Mouse (Mus musculus): ENCODE measurements at regions not wholly inside any gene's neighbourhood (a gene's known extent, or its start where the extent isn't known, plus 50 kb on each side); places are given as distances from the start of the nearest gene placed in this dataset.

GRCm38 (mm10) chr8:116366706-116367105 is 138.1 kb upstream of the Dynlrb2 start:
- ATAC-seq (ENCODE audit: low FRiP score, low TSS enrichment) (no peak), DNase-seq (no peak)
- H3K9ac ChIP-seq (replicated peaks; ENCODE audit: low read length): no peak overlapping the region
- H3K4me3 ChIP-seq (replicated peaks; ENCODE audit: low read depth, low read length): no peak overlapping the region
- no peaks in the 10 kb centered on the region for H3K36me3 ChIP-seq (ENCODE audit: control insufficient read depth, insufficient read depth, low read length)
- H3K27me3 ChIP-seq (ENCODE audit: control insufficient read depth, insufficient read depth, low read length): no peaks in the 10 kb centered on the region
- 83% methylated on average over 3 of the region's 3 CpGs for WGBS
- peaks cover 4% of the 10 kb centered on the region; the same call in 1 of the 2 replicates for H3K4me1 ChIP-seq (ENCODE audit: control insufficient read depth, insufficient read depth, low read length)
- H3K4me2 ChIP-seq (ENCODE audit: low read length): no peak overlapping the region
- no peak overlapping the region for H3K27ac ChIP-seq (replicated peaks; ENCODE audit: low read depth, low read length)
- no peaks in the 10 kb centered on the region for H3K9me3 ChIP-seq (ENCODE audit: control insufficient read depth, low read length)

GRCm38 (mm10) chr8:116364751-116365150 is 140.0 kb upstream of the Dynlrb2 start:
- Histone ChIP-seq H3K9me3 (ENCODE audit: control insufficient read depth, low read length) (no peaks in the 10 kb centered on the region), H3K4me2 (ENCODE audit: low read length) (no peak overlapping the region), H3K27me3 (ENCODE audit: control insufficient read depth, insufficient read depth, low read length) (no peaks in the 10 kb centered on the region), H3K9ac (replicated peaks; ENCODE audit: low read length) (no peak overlapping the region), H3K4me3 (replicated peaks; ENCODE audit: low read depth, low read length) (no peak overlapping the region), H3K36me3 (ENCODE audit: control insufficient read depth, insufficient read depth, low read length) (no peaks in the 10 kb centered on the region), H3K4me1 (ENCODE audit: control insufficient read depth, insufficient read depth, low read length) (peaks cover 4% of the 10 kb centered on the region; the same call in 1 of the 2 replicates), H3K27ac (replicated peaks; ENCODE audit: low read depth, low read length) (no peak overlapping the region)
- DNase-seq: no peak
- no peak for ATAC-seq (ENCODE audit: low FRiP score, low TSS enrichment)
- WGBS: 100% methylated on average over 1 of the region's 1 CpGs

GRCm38 (mm10) chr8:116364172-116364571 is 140.6 kb upstream of the Dynlrb2 start:
- no peaks in the 10 kb centered on the region for H3K9me3 ChIP-seq (ENCODE audit: control insufficient read depth, low read length)
- no peaks in the 10 kb centered on the region for H3K27me3 ChIP-seq (ENCODE audit: control insufficient read depth, insufficient read depth, low read length)
- peaks cover 4% of the 10 kb centered on the region; the same call in 1 of the 2 replicates for H3K4me1 ChIP-seq (ENCODE audit: control insufficient read depth, insufficient read depth, low read length)
- 71% methylated on average over 2 of the region's 2 CpGs for WGBS
- no peak overlapping the region for H3K4me2 ChIP-seq (ENCODE audit: low read length)
- DNase-seq (peak; percentile 68), ATAC-seq (ENCODE audit: low FRiP score, low TSS enrichment) (no peak)
- no peak overlapping the region for H3K4me3 ChIP-seq (replicated peaks; ENCODE audit: low read depth, low read length)
- H3K9ac ChIP-seq (replicated peaks; ENCODE audit: low read length): no peak overlapping the region
- H3K36me3 ChIP-seq (ENCODE audit: control insufficient read depth, insufficient read depth, low read length): no peaks in the 10 kb centered on the region
- no peak overlapping the region for H3K27ac ChIP-seq (replicated peaks; ENCODE audit: low read depth, low read length)

GRCm38 (mm10) chr8:116362351-116362750 is 142.4 kb upstream of the Dynlrb2 start:
- H3K27ac ChIP-seq (replicated peaks; ENCODE audit: low read depth, low read length): no peak overlapping the region

GRCm38 (mm10) chr8:116359761-116360160 is 145.0 kb upstream of the Dynlrb2 start:
- no peak for DNase-seq
- 87% methylated on average over 4 of the region's 4 CpGs for WGBS
- no peak overlapping the region for H3K27ac ChIP-seq (replicated peaks; ENCODE audit: low read depth, low read length)
- ATAC-seq (ENCODE audit: low FRiP score, low TSS enrichment): no peak
- H3K36me3 ChIP-seq (ENCODE audit: control insufficient read depth, insufficient read depth, low read length): no peaks in the 10 kb centered on the region
- no peak overlapping the region for H3K4me3 ChIP-seq (replicated peaks; ENCODE audit: low read depth, low read length)
- no peaks in the 10 kb centered on the region for H3K4me1 ChIP-seq (ENCODE audit: control insufficient read depth, insufficient read depth, low read length)
- H3K9ac ChIP-seq (replicated peaks; ENCODE audit: low read length): no peak overlapping the region
- H3K27me3 ChIP-seq (ENCODE audit: control insufficient read depth, insufficient read depth, low read length): no peaks in the 10 kb centered on the region
- H3K4me2 ChIP-seq (ENCODE audit: low read length): no peak overlapping the region
- no peaks in the 10 kb centered on the region for H3K9me3 ChIP-seq (ENCODE audit: control insufficient read depth, low read length)

More at GRCm38 (mm10) chr8:116362351-116362750, 142.4 kb upstream of the Dynlrb2 start:
- Histone ChIP-seq H3K9me3 (ENCODE audit: control insufficient read depth, low read length) (no peaks in the 10 kb centered on the region), H3K36me3 (ENCODE audit: control insufficient read depth, insufficient read depth, low read length) (no peaks in the 10 kb centered on the region), H3K9ac (replicated peaks; ENCODE audit: low read length) (no peak overlapping the region), H3K4me1 (ENCODE audit: control insufficient read depth, insufficient read depth, low read length) (peaks cover under 1% of the 10 kb centered on the region; the same call in 1 of the 2 replicates), H3K4me2 (ENCODE audit: low read length) (no peak overlapping the region), H3K27me3 (ENCODE audit: control insufficient read depth, insufficient read depth, low read length) (no peaks in the 10 kb centered on the region), H3K4me3 (replicated peaks; ENCODE audit: low read depth, low read length) (no peak overlapping the region)
- WGBS: 74% methylated on average over 4 of the region's 4 CpGs
- ATAC-seq (ENCODE audit: low FRiP score, low TSS enrichment): no peak
- DNase-seq: no peak

- H3K4me3 ChIP-seq (replicated peaks; ENCODE audit: low read depth, low read length): no peak overlapping the region
- no peak for DNase-seq
- WGBS: 81% methylated on average over 6 of the region's 6 CpGs
- no peaks in the 10 kb centered on the region for H3K27me3 ChIP-seq (ENCODE audit: control insufficient read depth, insufficient read depth, low read length)
- no peaks in the 10 kb centered on the region for H3K9me3 ChIP-seq (ENCODE audit: control insufficient read depth, low read length)
- H3K36me3 ChIP-seq (ENCODE audit: control insufficient read depth, insufficient read depth, low read length): no peaks in the 10 kb centered on the region
- no peak overlapping the region for H3K27ac ChIP-seq (replicated peaks; ENCODE audit: low read depth, low read length)
- no peak for ATAC-seq (ENCODE audit: low FRiP score, low TSS enrichment)
- H3K4me2 ChIP-seq (ENCODE audit: low read length): no peak overlapping the region
- H3K9ac ChIP-seq (replicated peaks; ENCODE audit: low read length): no peak overlapping the region
- no peaks in the 10 kb centered on the region for H3K4me1 ChIP-seq (ENCODE audit: control insufficient read depth, insufficient read depth, low read length)
Observed at GRCm38 (mm10) chr8:116354756-116355155, 150.0 kb upstream of the Dynlrb2 start.

GRCm38 (mm10) chr8:116353911-116354310 is 150.9 kb upstream of the Dynlrb2 start:
- Histone ChIP-seq H3K4me3 (replicated peaks; ENCODE audit: low read depth, low read length) (no peak overlapping the region), H3K9me3 (ENCODE audit: control insufficient read depth, low read length) (no peaks in the 10 kb centered on the region), H3K4me2 (ENCODE audit: low read length) (no peak overlapping the region), H3K27ac (replicated peaks; ENCODE audit: low read depth, low read length) (no peak overlapping the region), H3K27me3 (ENCODE audit: control insufficient read depth, insufficient read depth, low read length) (no peaks in the 10 kb centered on the region), H3K4me1 (ENCODE audit: control insufficient read depth, insufficient read depth, low read length) (no peaks in the 10 kb centered on the region), H3K36me3 (ENCODE audit: control insufficient read depth, insufficient read depth, low read length) (no peaks in the 10 kb centered on the region), H3K9ac (replicated peaks; ENCODE audit: low read length) (no peak overlapping the region)
- DNase-seq (no peak), ATAC-seq (ENCODE audit: low FRiP score, low TSS enrichment) (no peak)
- 96% methylated on average over 5 of the region's 5 CpGs for WGBS

GRCm38 (mm10) chr8:116352635-116353034 is 152.1 kb upstream of the Dynlrb2 start:
- Histone ChIP-seq H3K9ac (replicated peaks; ENCODE audit: low read length) (no peak overlapping the region), H3K27me3 (ENCODE audit: control insufficient read depth, insufficient read depth, low read length) (no peaks in the 10 kb centered on the region), H3K27ac (replicated peaks; ENCODE audit: low read depth, low read length) (no peak overlapping the region), H3K36me3 (ENCODE audit: control insufficient read depth, insufficient read depth, low read length) (no peaks in the 10 kb centered on the region), H3K9me3 (ENCODE audit: control insufficient read depth, low read length) (no peaks in the 10 kb centered on the region), H3K4me1 (ENCODE audit: control insufficient read depth, insufficient read depth, low read length) (no peaks in the 10 kb centered on the region), H3K4me2 (ENCODE audit: low read length) (no peak overlapping the region), H3K4me3 (replicated peaks; ENCODE audit: low read depth, low read length) (no peak overlapping the region)
- ATAC-seq (ENCODE audit: low FRiP score, low TSS enrichment) (no peak), DNase-seq (no peak)
- 91% methylated on average over 2 of the region's 2 CpGs for WGBS

GRCm38 (mm10) chr8:116348971-116349370 is 155.8 kb upstream of the Dynlrb2 start:
- ATAC-seq (ENCODE audit: low FRiP score, low TSS enrichment) (no peak), DNase-seq (no peak)
- Histone ChIP-seq H3K27ac (replicated peaks; ENCODE audit: low read depth, low read length) (no peak overlapping the region), H3K4me3 (replicated peaks; ENCODE audit: low read depth, low read length) (no peak overlapping the region), H3K36me3 (ENCODE audit: control insufficient read depth, insufficient read depth, low read length) (no peaks in the 10 kb centered on the region), H3K27me3 (ENCODE audit: control insufficient read depth, insufficient read depth, low read length) (no peaks in the 10 kb centered on the region), H3K4me2 (ENCODE audit: low read length) (no peak overlapping the region), H3K9ac (replicated peaks; ENCODE audit: low read length) (no peak overlapping the region), H3K9me3 (ENCODE audit: control insufficient read depth, low read length) (no peaks in the 10 kb centered on the region), H3K4me1 (ENCODE audit: control insufficient read depth, insufficient read depth, low read length) (no peaks in the 10 kb centered on the region)
- 89% methylated on average over 8 of the region's 8 CpGs for WGBS

All from midbrain, embryonic 14.5 days (tissue).